In the genomic region with DNA sequence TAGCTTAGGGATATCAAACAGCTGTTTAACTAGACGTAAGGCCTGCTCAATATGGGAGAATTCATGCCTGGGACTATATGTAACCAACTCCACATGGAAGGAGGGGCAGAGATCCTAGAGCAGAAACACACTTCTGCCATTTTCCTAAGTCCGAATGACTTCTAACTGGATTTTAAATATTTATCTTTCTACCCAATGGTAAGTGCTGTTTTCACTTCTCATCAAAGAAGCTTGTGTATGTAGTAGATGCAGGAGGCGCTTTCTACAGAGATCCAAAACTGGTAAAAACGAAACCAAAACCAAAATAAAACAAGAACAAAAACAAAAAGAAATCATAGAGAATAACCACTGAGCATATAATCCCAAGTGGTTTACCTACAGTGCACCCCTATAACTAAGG, we compare ENCODE assay signal across 19 mouse cellular contexts.
A peak's percentile ranks its signal among the peaks of the same experiment; 100 is the strongest.
DNase-seq lines count a peak whose midpoint lies in the region; ATAC-seq lines count a peak whose summit lies in the region.
"Had no signal": no experiment of that assay in that cellular context is flagged by ENCODE, and none has a peak within 500 bp of the region (broad histone marks: within the 10 kb centered on the region; RNA-seq: fewer than 3 reads in every experiment).

No protein-coding gene starts in this region.

- peak; percentile 88 for ATAC-seq in activated CD4-positive, CD25-positive, alpha-beta regulatory T cell, adult 4 months
- ATAC-seq: forebrain, postnatal 0 days; hindbrain, embryonic 16.5 days; intestine, embryonic 15.5 days had no signal

- DNase-seq in CD4-positive helper T cell, adult 2 months (ENCODE audit: low read depth, low spot score): peak; percentile 55
- peak; percentile 59 for DNase-seq in naive thymus-derived CD4-positive, alpha-beta T cell, adult 2 months (ENCODE audit: low read depth)
- DNase-seq in retina, postnatal 1 day: no peak
- DNase-seq in frontal cortex, postnatal 10 days (ENCODE audit: low spot score in 2 of 2): no peak
- no peak for DNase-seq in gastrocnemius, adult 8-10 months (ENCODE audit: low spot score in 2 of 2)
- DNase-seq: adrenal gland, postnatal 10 days; cerebellum, adult 11 months; cerebellum, adult 8-10 months; cerebellum, postnatal 14 days; embryo, embryonic 11 days; forebrain, postnatal 0 days; gastrocnemius, adult 2 months; gastrocnemius, postnatal 36 days; heart, adult 18-20 months; heart, postnatal 10 days; heart, postnatal 4 days had no signal

Comparison
In these comparisons a context has a peak if more than half of its experiments do, and no peak if none do; other contexts are left out.
1. DNase-seq: peak in CD4-positive helper T cell, adult 2 months (single experiment) and naive thymus-derived CD4-positive, alpha-beta T cell, adult 2 months (single experiment); none in retina, postnatal 1 day (single experiment), frontal cortex, postnatal 10 days (0 of 2) and gastrocnemius, adult 8-10 months (0 of 2).